Mouse (Mus musculus) hindbrain, embryonic 13.5 days (tissue): ENCODE measurements around the gene Timd4. TPM values are rescaled to one million over a fixed set of nuclear protein-coding genes. Genes with fewer than 3 reads are reported as not detected.

ENCODE experiments used
- ATAC-seq: fragments of 200-750 bp; cut with Nextera tagmentation; 2 replicates; pipeline ENCODE4 v1.8.0; 2017; ENCODE audit warnings: moderate TSS enrichment; ENCODE audit not compliant: low FRiP score
- H3K27ac ChIP-seq: fragments of 300-500 bp; sonication (generic); 2 replicates; pipeline ENCODE4 v1.5.1; 2015; ENCODE audit warnings: inconsistent platforms, mild to moderate bottlenecking, moderate library complexity
- H3K27me3 ChIP-seq: fragments of 300-500 bp; sonication (generic); 2 replicates; pipeline ENCODE4 v1.6.1; 2015; ENCODE audit warnings: mild to moderate bottlenecking, inconsistent platforms
- H3K36me3 ChIP-seq: fragments of 300-500 bp; sonication (generic); 2 replicates; pipeline ENCODE4 v1.6.1; 2015; ENCODE audit warnings: mild to moderate bottlenecking, inconsistent platforms
- H3K4me1 ChIP-seq: fragments of 300-500 bp; sonication (generic); replicated peaks from 2 replicates; pipeline ENCODE4 v1.6.1; 2015; ENCODE audit warnings: inconsistent platforms
- H3K4me2 ChIP-seq: fragments of 300-500 bp; sonication (generic); 2 replicates; pipeline ENCODE4 v1.6.1; 2015; ENCODE audit warnings: inconsistent platforms, mild to moderate bottlenecking, moderate library complexity
- H3K4me3 ChIP-seq: fragments of 300-500 bp; sonication (generic); 2 replicates; pipeline ENCODE4 v1.5.1; 2015; ENCODE audit warnings: mild to moderate bottlenecking, inconsistent platforms
- H3K9ac ChIP-seq: fragments of 300-500 bp; sonication (generic); 2 replicates; pipeline ENCODE4 v1.6.1; 2015; ENCODE audit warnings: mild to moderate bottlenecking, inconsistent platforms
- H3K9me3 ChIP-seq: fragments of 300-500 bp; sonication (generic); 2 replicates; pipeline ENCODE4 v1.6.1; 2016; ENCODE audit warnings: inconsistent platforms
- WGBS: fragments of 180-500 bp; shearing (Covaris S2); methylation state at CpG from one replicate; pipeline ENCODE4 v1.1.7; 2015; 5-methylcytosine and 5-hydroxymethylcytosine counted together
- polyA plus RNA-seq: library from polyadenylated mRNA; unstranded; fragments of >200 nt; fragmentation: Nextera tagmentation; extraction: Ambion mirVana; gene quantifications from 2 replicates; pipeline ENCODE4 v1.2.1, GENCODE M21; 2015

The Timd4 gene
- polyA plus RNA-seq, 1 experiment from 2014 or later = 0.27 TPM

- Histone ChIP-seq H3K27ac (no peak overlapping the region), H3K27me3 (no peaks in the 10 kb centered on the region), H3K4me1 (no peaks in the 10 kb centered on the region), H3K4me2 (no peak overlapping the region), H3K36me3 (no peaks in the 10 kb centered on the region), H3K9ac (no peak overlapping the region), H3K4me3 (no peak overlapping the region), H3K9me3 (no peaks in the 10 kb centered on the region)
- no peak for ATAC-seq
- 80% methylated on average over 7 of the region's 7 CpGs for WGBS
Measured at GRCm38 (mm10) chr11:46868594-46868993, 58.0 kb downstream of the Timd4 start.

- no peak for ATAC-seq
- Histone ChIP-seq H3K27me3 (no peaks in the 10 kb centered on the region), H3K4me3 (no peak overlapping the region), H3K27ac (no peak overlapping the region), H3K36me3 (no peaks in the 10 kb centered on the region), H3K4me1 (no peaks in the 10 kb centered on the region), H3K9ac (no peak overlapping the region), H3K9me3 (no peaks in the 10 kb centered on the region), H3K4me2 (no peak overlapping the region)
- whole genome bisulfite sequencing = 100% methylated on average over 1 of the region's 1 CpGs
Measured at GRCm38 (mm10) chr11:46875774-46876173, 65.2 kb downstream of the Timd4 start.

GRCm38 (mm10) chr11:46882456-46882855 lies 71.9 kb downstream of the Timd4 start:
- Histone ChIP-seq H3K36me3 (no peaks in the 10 kb centered on the region), H3K4me2 (no peak overlapping the region), H3K9ac (no peak overlapping the region), H3K9me3 (no peaks in the 10 kb centered on the region), H3K4me3 (no peak overlapping the region), H3K27ac (no peak overlapping the region), H3K4me1 (no peaks in the 10 kb centered on the region), H3K27me3 (no peaks in the 10 kb centered on the region)
- no peak for ATAC-seq
- 90% methylated on average over 2 of the region's 2 CpGs for WGBS

GRCm38 (mm10) chr11:46889093-46889492 lies 78.5 kb downstream of the Timd4 start:
- H3K36me3 ChIP-seq = no peaks in the 10 kb centered on the region
- H3K27ac ChIP-seq = no peak overlapping the region
- H3K4me1 ChIP-seq = no peaks in the 10 kb centered on the region
- H3K9ac ChIP-seq = no peak overlapping the region
- H3K9me3 ChIP-seq = no peaks in the 10 kb centered on the region
- WGBS = 75% methylated on average over 3 of the region's 3 CpGs
- H3K4me3 ChIP-seq = no peak overlapping the region
- H3K4me2 ChIP-seq = no peak overlapping the region
- no peak for ATAC-seq
- H3K27me3 ChIP-seq = no peaks in the 10 kb centered on the region

Other genes with a start within 250 kb of the Timd4 start
- not detected in 2 replicates for gene BC053393, start 239.3 kb upstream of the Timd4 start, polyA plus RNA-seq
- not detected in 2 replicates for gene Dppa1, start 181.5 kb upstream of the Timd4 start, polyA plus RNA-seq
- not detected in 2 replicates for gene Timd2, start 103.7 kb upstream of the Timd4 start, polyA plus RNA-seq
- not detected in 2 replicates for gene Havcr1, start 75.7 kb upstream of the Timd4 start, polyA plus RNA-seq